Mouse (Mus musculus): ENCODE measurements around the gene Ets1.

GRCm38 (mm10) chr9:32612861-32613421 lies 23.1 kb upstream of the Ets1 start:
- no peak for TF ChIP-seq POLR2A (IDR thresholded peaks at IDR 0.05; ENCODE audit: low read depth, low read length)
- no peak for TF ChIP-seq CTCF (IDR thresholded peaks at IDR 0.05; ENCODE audit: borderline replicate concordance, insufficient read depth, low read length)
